Mouse (Mus musculus): ENCODE measurements around the gene Zdhhc6.
A peak's percentile ranks its signal among the peaks of the same experiment; 100 is the strongest.

DNA sequence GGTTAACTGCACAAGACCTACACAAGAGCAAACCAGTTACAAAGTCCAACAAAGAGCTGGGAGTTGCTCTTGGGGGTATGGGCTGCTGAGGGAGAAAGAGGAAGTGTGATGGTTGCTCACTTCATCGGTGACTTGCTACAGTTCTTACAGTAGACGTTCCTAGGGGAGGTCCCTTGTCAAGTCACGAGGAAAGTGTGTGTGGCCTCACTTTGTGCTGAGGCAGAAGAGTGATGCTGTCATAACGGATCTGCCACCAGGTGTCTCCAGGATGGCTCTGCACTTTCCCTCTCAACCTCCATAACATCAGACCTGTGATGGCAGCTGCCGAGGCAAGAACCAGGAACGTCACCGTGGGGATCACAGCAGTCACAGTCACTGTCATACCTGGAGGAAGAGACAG lies 88.7 kb downstream of the Zdhhc6 start:
- TF ChIP-seq CTCF (IDR thresholded peaks at IDR 0.05; ENCODE audit: extremely low read depth, insufficient read length, insufficient replicate concordance, low read depth, low read length) (peak; percentile 19; the same call in 1 of the 2 replicates), POLR2A (IDR thresholded peaks at IDR 0.05; ENCODE audit: low read depth, low read length) (no peak)
